Mouse (Mus musculus): Measurements from ENCODE around the gene 9130204L05Rik.
A peak's percentile ranks its signal among the peaks of the same experiment; 100 is the strongest.

The 9130204L05Rik gene

GRCm38 (mm10) chr3:91090703-91091102, at the start of gene 9130204L05Rik:
Gene 9130204L05Rik (minus strand): TSS chr3:91090803.
- no peak for DNase-seq (ENCODE audit: inconsistent age in 2 of 2, low spot score in 1 of 2)

- DNase-seq (ENCODE audit: inconsistent age in 2 of 2, low spot score in 1 of 2) = no peak
Measured at GRCm38 (mm10) chr3:91108696-91109095, 18.1 kb upstream of the 9130204L05Rik start.

- DNase-seq (ENCODE audit: inconsistent age in 2 of 2, low spot score in 1 of 2) = peak in 1 of 2 experiments; percentile 55
Measured at GRCm38 (mm10) chr3:91059211-91059610, 31.4 kb downstream of the 9130204L05Rik start.

GRCm38 (mm10) chr3:91052654-91053053, 37.9 kb downstream of the 9130204L05Rik start:
- DNase-seq (ENCODE audit: inconsistent age in 2 of 2, low spot score in 1 of 2) = peak in 1 of 2 experiments; percentile 67
